Mouse (Mus musculus): ENCODE data around the gene Rlf. TPM values are rescaled to one million over a fixed set of nuclear protein-coding genes. Genes with fewer than 3 reads are reported as not detected.

The Rlf gene
- polyA plus RNA-seq, 1 experiment from 2014 or later, result 31.5 TPM

Other genes with a start within 250 kb of the Rlf start
- 47.5 and 52.0 TPM in 2 replicates for gene Smap2, start 197.8 kb downstream of the Rlf start, polyA plus RNA-seq (2014; fragmentation: Nextera tagmentation; extraction: Ambion mirVana)
- 8.3 and 10.9 TPM in 2 replicates for gene Col9a2, start 175.7 kb downstream of the Rlf start, polyA plus RNA-seq (2014; fragmentation: Nextera tagmentation; extraction: Ambion mirVana)
- gene Zmpste24, start 116.8 kb downstream of the Rlf start, polyA plus RNA-seq (2014; fragmentation: Nextera tagmentation; extraction: Ambion mirVana), result 17.0 and 21.7 TPM in 2 replicates
- gene Tmco2, start 105.9 kb downstream of the Rlf start, polyA plus RNA-seq (2014; fragmentation: Nextera tagmentation; extraction: Ambion mirVana), result not detected in 2 replicates
- gene Gm12888, start 109.8 kb upstream of the Rlf start, polyA plus RNA-seq (2014; fragmentation: Nextera tagmentation; extraction: Ambion mirVana), result not detected in 2 replicates
- not detected in 2 replicates for gene Gm12886, start 208.0 kb upstream of the Rlf start, polyA plus RNA-seq (2014; fragmentation: Nextera tagmentation; extraction: Ambion mirVana)